Mouse (Mus musculus): ENCODE data around the gene Tbc1d9.

DNA sequence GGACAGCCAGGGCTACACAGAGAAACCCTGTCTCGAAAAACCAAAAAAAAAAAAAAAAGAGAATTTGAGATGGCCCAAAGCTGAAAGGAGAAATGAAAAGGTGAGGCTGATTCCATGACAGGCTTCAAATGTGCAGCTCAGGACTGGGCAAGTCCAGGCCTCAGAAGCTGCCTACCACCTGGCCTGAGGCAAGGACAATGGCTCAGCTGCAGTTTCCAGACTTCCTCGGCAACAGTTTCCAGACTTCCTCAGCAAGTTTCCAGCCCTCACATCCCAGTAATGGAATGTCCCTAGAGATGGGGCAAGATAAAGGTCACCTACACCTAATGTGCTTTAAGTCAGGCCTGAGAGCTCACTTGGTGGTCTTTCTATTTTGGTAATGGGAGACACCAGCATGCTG lies 13.1 kb upstream of the Tbc1d9 start:
- TF ChIP-seq CTCF (IDR thresholded peaks at IDR 0.05; ENCODE audit: borderline replicate concordance, insufficient read depth, low read length) (no peak), POLR2A (IDR thresholded peaks at IDR 0.05; ENCODE audit: low read depth, low read length) (no peak)
